Mouse (Mus musculus): ENCODE data around the gene Vmn1r211.
"Not testable (repeated sequence)": the region's sequence is repeated elsewhere in the genome, so short reads cannot be mapped to it uniquely, and the experiment has no call there.

Vmn1r211 gene

GRCm38 (mm10) chr13:22857461-22857860, at the start of gene Vmn1r211:
TSS of gene Vmn1r211 (minus strand) at chr13:22857561.
- no peak for DNase-seq

- DNase-seq, result no peak
These were observed 26.7 kb upstream of the Vmn1r211 start, which contains the start of gene Vmn1r212 for GRCm38 (mm10) chr13:22884105-22884504. TSS of gene Vmn1r212 (minus strand) at chr13:22884205.

- no peak for DNase-seq
These were observed 21.9 kb upstream of the Vmn1r211 start for GRCm38 (mm10) chr13:22879257-22879656.

GRCm38 (mm10) chr13:22854760-22855159, 2.6 kb downstream of the Vmn1r211 start:
- no peak for DNase-seq

- no peak for DNase-seq
These were observed 10.6 kb downstream of the Vmn1r211 start for GRCm38 (mm10) chr13:22846798-22847197.

GRCm38 (mm10) chr13:22844304-22844703, 13.1 kb downstream of the Vmn1r211 start:
- not testable (repeated sequence) for DNase-seq

GRCm38 (mm10) chr13:22831248-22831647, 26.1 kb downstream of the Vmn1r211 start, which contains the start of gene Vmn1r210:
TSS of gene Vmn1r210 (minus strand) at chr13:22831348.
- no peak for DNase-seq

GRCm38 (mm10) chr13:22829395-22829794, 28.0 kb downstream of the Vmn1r211 start:
- not testable (repeated sequence) for DNase-seq

GRCm38 (mm10) chr13:22821601-22822000, 35.8 kb downstream of the Vmn1r211 start:
- not testable (repeated sequence) for DNase-seq

GRCm38 (mm10) chr13:22809582-22809981, 47.8 kb downstream of the Vmn1r211 start, which contains the start of gene Vmn1r209:
TSS of gene Vmn1r209 (minus strand) at chr13:22809682.
- DNase-seq, result not testable (repeated sequence)
